Mouse (Mus musculus) CH12.LX (cell line): ENCODE measurements around the gene Gas7.

Source experiments
- CTCF ChIP-seq, 2 experiments: IDR thresholded peaks in 1 of 2; conservative IDR thresholded peaks in 1 of 2; 2 replicates each; pipeline ENCODE4 v1.5.1; 2011 to 2012; ENCODE audit warnings: low read depth in 2 of 2, low read length in 2 of 2, improper control_type of control experiment in 1 of 2, inconsistent platforms in 1 of 2, mild to moderate bottlenecking in 1 of 2, moderate library complexity in 1 of 2
- ETS1 ChIP-seq: conservative IDR thresholded peaks from 2 replicates; pipeline ENCODE4 v1.6.1; 2012; ENCODE audit warnings: low read depth, mild to moderate bottlenecking, inconsistent platforms, low read length, improper control_type of control experiment, moderate library complexity
- IRF4 ChIP-seq: IDR thresholded peaks from 2 replicates; pipeline ENCODE4 v1.6.1; 2014; ENCODE audit warnings: low read depth, mild to moderate bottlenecking, inconsistent platforms, low read length, improper control_type of control experiment
- NRF1 ChIP-seq: IDR thresholded peaks from 2 replicates; pipeline ENCODE4 v1.6.1; 2014; ENCODE audit warnings: low read depth, mild to moderate bottlenecking, inconsistent platforms, low read length, improper control_type of control experiment, moderate library complexity
- POLR2A ChIP-seq: IDR thresholded peaks from 2 replicates; pipeline ENCODE4 v1.6.1; 2011; ENCODE audit warnings: low read depth, mild to moderate bottlenecking, improper control_type of control experiment, low read length
- POLR2AphosphoS2 ChIP-seq: IDR thresholded peaks from 2 replicates; pipeline ENCODE4 v1.6.1; 2011; ENCODE audit warnings: low read depth, low read length, improper control_type of control experiment
- ZKSCAN1 ChIP-seq: IDR thresholded peaks from 2 replicates; pipeline ENCODE4 v1.6.1; 2012; ENCODE audit warnings: low read depth, inconsistent platforms, low read length, improper control_type of control experiment, borderline replicate concordance

GRCm38 (mm10) chr11:67500115-67500514 lies 44.9 kb downstream of the Gas7 start:
- TF ChIP-seq POLR2A (no peak), NRF1 (no peak), ETS1 (no peak), ZKSCAN1 (no peak), IRF4 (no peak), POLR2AphosphoS2 (no peak), CTCF (conservative IDR thresholded peaks at IDR 0.05 in 1 of 2, IDR thresholded peaks at IDR 0.05 in 1 of 2; ENCODE audit: low read depth in 2 of 2, low read length in 2 of 2) (no peak)
